Mouse (Mus musculus): ENCODE measurements at regions not wholly inside any gene's neighbourhood (a gene's known extent, or its start where the extent isn't known, plus 50 kb on each side); places are given as distances from the start of the nearest gene placed in this dataset.
"Not testable (repeated sequence)": the region's sequence is repeated elsewhere in the genome, so short reads cannot be mapped to it uniquely, and the experiment has no call there.

DNA sequence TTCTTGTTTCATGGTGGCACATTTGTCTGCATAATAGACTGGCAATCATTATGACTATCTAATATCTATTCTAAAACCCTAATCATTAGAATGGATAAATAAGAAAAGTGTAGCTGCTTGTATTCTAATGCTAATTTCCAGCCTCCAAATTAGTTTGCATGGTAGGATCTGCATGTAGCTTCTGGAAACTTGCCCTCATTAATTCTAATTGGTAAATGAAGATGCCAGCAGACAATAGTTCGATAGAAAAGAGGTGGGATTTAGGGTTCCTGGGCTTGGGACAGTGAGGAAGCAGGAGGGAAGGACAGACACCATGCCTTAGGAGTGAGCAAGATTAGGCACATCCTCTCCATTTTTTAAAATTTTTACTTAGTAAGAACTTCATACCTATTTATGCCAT, 1008.3 kb downstream of the Basp1 start:
- H3K27me3 ChIP-seq (ENCODE audit: control insufficient read depth, insufficient read depth, low read length): no peaks in the 10 kb centered on the region
- WGBS: 74% methylated on average over 1 of the region's 1 CpGs

GRCm38 (mm10) chr15:24400088-24400487, 1013.5 kb downstream of the Basp1 start:
- 75% methylated on average over 2 of the region's 2 CpGs for WGBS
- no peaks in the 10 kb centered on the region for H3K4me1 ChIP-seq (ENCODE audit: control insufficient read depth, insufficient read depth, low read length)
- no peaks in the 10 kb centered on the region for H3K27me3 ChIP-seq (ENCODE audit: control insufficient read depth, insufficient read depth, low read length)
- TF ChIP-seq POLR2A (IDR thresholded peaks at IDR 0.05; ENCODE audit: borderline replicate concordance, insufficient read depth, low read length): no peak
- no peak for TF ChIP-seq CTCF (IDR thresholded peaks at IDR 0.05; ENCODE audit: borderline replicate concordance, insufficient read depth, low read depth, low read length)
- no peak for DNase-seq
- no peak overlapping the region for H3K4me3 ChIP-seq (replicated peaks; ENCODE audit: insufficient read depth, low read depth, low read length)
- no peak overlapping the region for H3K27ac ChIP-seq (ENCODE audit: insufficient read depth, low read length)

More for the DNA sequence above, 1008.3 kb downstream of the Basp1 start:
- H3K4me3 ChIP-seq (replicated peaks; ENCODE audit: insufficient read depth, low read depth, low read length): no peak overlapping the region
- no peak for TF ChIP-seq CTCF (IDR thresholded peaks at IDR 0.05; ENCODE audit: borderline replicate concordance, insufficient read depth, low read depth, low read length)
- no peak for TF ChIP-seq POLR2A (IDR thresholded peaks at IDR 0.05; ENCODE audit: borderline replicate concordance, insufficient read depth, low read length)
- no peak overlapping the region for H3K27ac ChIP-seq (ENCODE audit: insufficient read depth, low read length)
- DNase-seq: no peak
- no peaks in the 10 kb centered on the region for H3K4me1 ChIP-seq (ENCODE audit: control insufficient read depth, insufficient read depth, low read length)

DNA sequence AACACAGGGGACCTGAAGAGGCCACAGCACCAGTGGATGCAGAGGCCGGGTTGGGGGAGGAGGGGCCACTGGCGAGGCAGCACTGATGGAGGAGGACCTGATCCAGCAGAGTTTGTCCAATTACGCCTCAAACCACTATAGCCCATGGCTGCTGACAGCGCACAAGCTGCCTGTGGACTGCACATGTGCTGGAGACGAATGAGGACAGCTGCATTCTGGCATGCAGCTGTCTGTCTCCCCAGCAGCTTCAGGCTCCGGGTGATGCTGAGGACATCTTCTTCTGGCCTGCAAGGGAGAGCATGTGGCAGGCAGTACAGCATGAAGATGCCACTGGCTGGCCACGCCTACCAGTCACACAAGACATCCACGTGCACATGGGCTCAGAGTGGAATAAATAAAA, 1055.2 kb downstream of the Basp1 start:
- TF ChIP-seq CTCF (IDR thresholded peaks at IDR 0.05; ENCODE audit: borderline replicate concordance, insufficient read depth, low read depth, low read length) (no peak), POLR2A (IDR thresholded peaks at IDR 0.05; ENCODE audit: borderline replicate concordance, insufficient read depth, low read length) (no peak)
- Histone ChIP-seq H3K27ac (ENCODE audit: insufficient read depth, low read length) (no peak overlapping the region), H3K4me3 (replicated peaks; ENCODE audit: insufficient read depth, low read depth, low read length) (no peak overlapping the region), H3K27me3 (ENCODE audit: control insufficient read depth, insufficient read depth, low read length) (no peaks in the 10 kb centered on the region), H3K4me1 (ENCODE audit: control insufficient read depth, insufficient read depth, low read length) (no peaks in the 10 kb centered on the region)
- no peak for DNase-seq
- WGBS: 78% methylated on average over 8 of the region's 8 CpGs

DNA sequence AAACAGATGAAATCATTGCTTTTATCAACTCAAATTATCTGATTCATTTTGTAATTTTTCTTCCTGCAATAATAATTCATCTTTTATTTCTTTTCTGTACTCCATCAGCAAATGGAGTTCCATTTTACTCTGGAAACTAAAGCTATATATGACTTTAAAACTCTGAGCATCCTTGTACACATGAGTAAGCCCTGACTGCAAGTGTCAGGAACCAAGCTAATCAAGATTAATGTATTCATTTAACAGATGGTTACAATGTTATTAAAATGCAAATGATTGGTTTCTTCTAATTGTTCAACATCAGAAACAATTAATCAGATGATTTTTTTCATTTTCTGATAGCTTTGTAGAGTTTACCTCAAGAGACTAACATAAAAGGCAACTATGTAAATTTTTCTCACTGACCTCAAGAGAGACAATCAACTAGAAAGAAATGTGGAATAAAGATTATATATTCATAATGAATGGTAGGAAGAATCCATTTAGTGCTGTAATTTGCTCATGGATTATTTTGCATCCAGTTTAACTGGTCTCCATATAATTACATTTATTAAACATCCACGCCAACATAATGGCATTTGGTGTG, 1064.5 kb downstream of the Basp1 start:
- Histone ChIP-seq H3K4me1 (ENCODE audit: control insufficient read depth, insufficient read depth, low read length) (no peaks in the 10 kb centered on the region), H3K27me3 (ENCODE audit: control insufficient read depth, insufficient read depth, low read length) (no peaks in the 10 kb centered on the region), H3K4me3 (replicated peaks; ENCODE audit: insufficient read depth, low read depth, low read length) (no peak overlapping the region), H3K27ac (ENCODE audit: insufficient read depth, low read length) (no peak overlapping the region)
- DNase-seq: no peak
- no peak for TF ChIP-seq POLR2A (IDR thresholded peaks at IDR 0.05; ENCODE audit: borderline replicate concordance, insufficient read depth, low read length)
- TF ChIP-seq CTCF (IDR thresholded peaks at IDR 0.05; ENCODE audit: borderline replicate concordance, insufficient read depth, low read depth, low read length): no peak
- WGBS: 83% methylated on average over 1 of the region's 1 CpGs

DNA sequence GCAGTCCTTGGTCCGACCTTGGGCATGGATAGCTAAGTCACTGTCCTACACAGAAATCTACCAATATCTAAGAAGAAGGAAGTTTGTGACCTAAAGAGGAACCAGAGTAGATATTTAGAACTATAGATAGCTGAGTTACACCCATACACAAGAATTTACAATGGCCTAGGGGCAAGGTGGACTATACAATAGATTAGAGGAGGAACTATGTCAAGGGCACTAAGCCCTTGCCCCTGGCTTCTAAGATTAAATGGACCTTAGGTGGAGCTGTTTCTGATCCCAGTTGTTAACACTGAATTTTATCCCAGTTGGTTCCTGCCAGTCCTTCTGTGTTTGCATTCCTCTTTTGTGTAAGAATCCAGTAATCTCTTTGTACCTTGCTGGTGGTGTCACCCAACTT, 1077.7 kb downstream of the Basp1 start:
- H3K4me1 ChIP-seq (ENCODE audit: control insufficient read depth, insufficient read depth, low read length); DNase-seq; H3K27ac ChIP-seq (ENCODE audit: insufficient read depth, low read length); H3K4me3 ChIP-seq (replicated peaks; ENCODE audit: insufficient read depth, low read depth, low read length); H3K27me3 ChIP-seq (ENCODE audit: control insufficient read depth, insufficient read depth, low read length): not testable (repeated sequence)
- WGBS: 76% methylated on average over 1 of the region's 1 CpGs

DNA sequence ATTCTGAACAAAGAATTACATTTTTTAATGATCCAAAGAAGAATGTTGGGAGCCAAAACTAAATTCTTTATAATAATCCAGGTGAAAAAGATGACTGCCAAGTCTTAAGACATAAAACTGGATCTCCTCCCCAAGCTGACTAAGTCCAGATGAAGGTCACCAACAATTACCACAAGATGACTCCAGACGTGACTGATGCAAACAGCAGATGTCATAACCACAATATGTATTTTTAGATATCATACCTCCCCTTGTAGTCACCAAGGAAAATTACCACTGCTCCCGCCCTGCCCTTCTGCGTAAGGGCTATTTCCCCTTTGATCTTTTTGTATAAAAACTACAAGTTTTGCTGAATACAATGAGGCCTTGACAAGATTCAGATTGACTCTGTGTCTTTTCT, 1110.4 kb downstream of the Basp1 start:
- H3K27ac ChIP-seq (ENCODE audit: insufficient read depth, low read length); H3K27me3 ChIP-seq (ENCODE audit: control insufficient read depth, insufficient read depth, low read length); H3K4me3 ChIP-seq (replicated peaks; ENCODE audit: insufficient read depth, low read depth, low read length); H3K4me1 ChIP-seq (ENCODE audit: control insufficient read depth, insufficient read depth, low read length); DNase-seq: not testable (repeated sequence)
- WGBS: 88% methylated on average over 3 of the region's 3 CpGs

GRCm38 (mm10) chr15:24297236-24297635, 1116.3 kb downstream of the Basp1 start:
- H3K27ac ChIP-seq (ENCODE audit: insufficient read depth, low read length): no peak overlapping the region
- TF ChIP-seq CTCF (IDR thresholded peaks at IDR 0.05; ENCODE audit: borderline replicate concordance, insufficient read depth, low read depth, low read length) (no peak), POLR2A (IDR thresholded peaks at IDR 0.05; ENCODE audit: borderline replicate concordance, insufficient read depth, low read length) (no peak)
- peaks cover 4% of the 10 kb centered on the region; the same call in 1 of the 2 replicates for H3K4me1 ChIP-seq (ENCODE audit: control insufficient read depth, insufficient read depth, low read length)
- no peak overlapping the region for H3K4me3 ChIP-seq (replicated peaks; ENCODE audit: insufficient read depth, low read depth, low read length)
- no peaks in the 10 kb centered on the region for H3K27me3 ChIP-seq (ENCODE audit: control insufficient read depth, insufficient read depth, low read length)
- DNase-seq: peak; percentile 24 to 76

DNA sequence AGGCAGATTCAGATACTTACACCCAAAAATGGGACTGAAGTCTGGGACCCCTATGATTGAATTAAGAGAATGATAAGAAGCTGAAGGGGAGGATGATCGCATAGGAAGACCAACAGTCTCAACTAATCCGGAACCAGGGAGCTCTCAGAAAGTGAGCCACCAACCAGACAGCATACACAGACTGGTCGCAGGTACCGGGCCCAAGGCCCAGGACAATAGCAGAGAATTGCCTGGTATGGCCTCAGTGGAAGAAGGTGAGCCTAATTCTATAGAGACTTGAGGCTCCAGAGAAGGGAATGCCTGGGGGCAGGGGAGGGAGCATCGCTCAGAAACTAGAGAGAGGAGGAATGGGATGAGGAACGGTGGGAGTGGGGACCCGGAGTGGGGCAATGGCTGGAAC, 1116.8 kb downstream of the Basp1 start:
- no peaks in the 10 kb centered on the region for H3K27me3 ChIP-seq (ENCODE audit: control insufficient read depth, insufficient read depth, low read length)
- 91% methylated on average over 7 of the region's 7 CpGs for WGBS
- H3K4me3 ChIP-seq (replicated peaks; ENCODE audit: insufficient read depth, low read depth, low read length): no peak overlapping the region
- DNase-seq: peak; percentile 12 to 32
- H3K27ac ChIP-seq (ENCODE audit: insufficient read depth, low read length): no peak overlapping the region; the same call in 1 of the 2 replicates
- peaks cover 4% of the 10 kb centered on the region; the same call in 1 of the 2 replicates for H3K4me1 ChIP-seq (ENCODE audit: control insufficient read depth, insufficient read depth, low read length)
- TF ChIP-seq POLR2A (IDR thresholded peaks at IDR 0.05; ENCODE audit: borderline replicate concordance, insufficient read depth, low read length) (no peak), CTCF (IDR thresholded peaks at IDR 0.05; ENCODE audit: borderline replicate concordance, insufficient read depth, low read depth, low read length) (no peak)
